Mouse (Mus musculus): ENCODE results near the gene Pak2. TPM values are rescaled to one million over a fixed set of nuclear protein-coding genes. Genes with fewer than 3 reads are reported as not detected.

Pak2 gene
- polyA plus RNA-seq (2015; fragmentation: Nextera tagmentation; extraction: Ambion mirVana), result 31.2 and 33.6 TPM in 2 replicates

DNA sequence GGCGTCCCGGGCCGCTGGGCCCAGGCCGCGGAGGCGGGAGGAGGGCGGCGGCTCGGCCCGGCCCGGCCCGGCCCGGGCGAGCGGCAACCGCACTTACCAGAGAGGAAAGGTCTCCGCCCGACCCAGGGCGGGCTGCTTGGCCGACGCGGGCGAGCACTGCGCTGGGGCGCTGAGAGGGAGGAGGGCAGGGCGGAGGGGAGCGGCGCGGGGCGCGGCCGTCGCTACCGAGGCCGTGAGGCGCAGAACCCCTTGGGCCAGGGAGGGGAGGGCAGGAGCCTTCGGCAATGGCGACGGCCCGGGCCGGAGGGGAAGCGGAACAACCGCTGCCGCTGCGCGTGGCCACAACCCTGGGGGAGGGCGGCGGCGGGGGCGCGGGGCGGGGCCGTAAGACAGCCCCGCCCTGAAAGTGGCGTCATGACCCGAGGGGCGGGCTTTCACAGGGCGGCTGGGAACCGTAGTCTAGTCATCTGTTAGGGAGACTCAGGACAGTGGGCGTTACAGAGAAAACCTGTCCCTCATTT, at the start of gene Pak2:
Gene Pak2, minus strand, starts transcription at position 352 of the 521 bp plus-strand sequence.
- Histone ChIP-seq H3K27ac (peak within 1 kb of the TSS; percentile 97), H3K9ac (ENCODE audit: low read depth, low read length) (peak within 1 kb of the TSS; percentile 98), H3K27me3 (ENCODE audit: insufficient read depth, low read length) (no peaks in the 10 kb centered on the region), H3K36me3 (ENCODE audit: insufficient read depth, low read length) (no peaks in the 10 kb centered on the region), H3K9me3 (replicated peaks; ENCODE audit: low read length) (no peaks in the 10 kb centered on the region), H3K4me1 (replicated peaks; ENCODE audit: insufficient read depth, low read length) (peaks cover 13% of the 10 kb centered on the region), H3K4me2 (ENCODE audit: low read length) (peak within 1 kb of the TSS; percentile 51), H3K4me3 (replicated peaks; ENCODE audit: low read depth, low read length) (peak within 1 kb of the TSS; percentile 96)
- DNase-seq (ENCODE audit: low spot score) (peak; percentile 91), ATAC-seq (replicated peaks; ENCODE audit: low FRiP score, low read depth) (peak; percentile 97)
- no peak for TF ChIP-seq CTCF (IDR thresholded peaks at IDR 0.05; ENCODE audit: low read depth)
- WGBS, result 1% methylated on average over 42 of the region's 60 CpGs

DNA sequence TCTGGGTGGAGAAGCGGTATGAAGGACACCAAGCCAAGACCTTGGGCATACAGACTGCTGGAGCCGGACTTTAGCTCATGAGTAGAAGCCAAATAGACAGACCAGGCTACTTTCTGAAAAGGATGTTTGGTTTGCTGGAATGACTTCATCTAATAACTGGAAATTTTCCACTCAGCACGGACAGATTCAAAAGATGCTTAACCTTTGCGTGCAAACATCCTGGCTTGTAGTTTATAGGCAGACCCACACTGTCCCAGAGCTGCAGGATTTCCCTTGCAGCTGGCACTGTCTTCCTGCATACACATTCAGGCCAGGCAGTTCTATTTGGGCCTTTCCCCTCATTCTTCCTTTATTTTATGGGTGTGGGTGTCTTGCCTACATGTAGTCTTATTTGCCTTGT, 47.9 kb upstream of the Pak2 start:
- Histone ChIP-seq H3K9me3 (replicated peaks; ENCODE audit: low read length) (no peaks in the 10 kb centered on the region), H3K36me3 (ENCODE audit: insufficient read depth, low read length) (no peaks in the 10 kb centered on the region), H3K4me1 (replicated peaks; ENCODE audit: insufficient read depth, low read length) (no peaks in the 10 kb centered on the region), H3K27ac (peak overlapping the region; percentile 78; the same call in 1 of the 2 replicates), H3K9ac (ENCODE audit: low read depth, low read length) (no peak overlapping the region), H3K4me3 (replicated peaks; ENCODE audit: low read depth, low read length) (no peak overlapping the region), H3K27me3 (ENCODE audit: insufficient read depth, low read length) (no peaks in the 10 kb centered on the region), H3K4me2 (ENCODE audit: low read length) (no peak overlapping the region)
- WGBS, result 77% methylated on average over 4 of the region's 4 CpGs
- peak; percentile 51 for DNase-seq (ENCODE audit: low spot score)
- no peak for TF ChIP-seq CTCF (IDR thresholded peaks at IDR 0.05; ENCODE audit: low read depth)
- no peak for ATAC-seq (replicated peaks; ENCODE audit: low FRiP score, low read depth)

DNA sequence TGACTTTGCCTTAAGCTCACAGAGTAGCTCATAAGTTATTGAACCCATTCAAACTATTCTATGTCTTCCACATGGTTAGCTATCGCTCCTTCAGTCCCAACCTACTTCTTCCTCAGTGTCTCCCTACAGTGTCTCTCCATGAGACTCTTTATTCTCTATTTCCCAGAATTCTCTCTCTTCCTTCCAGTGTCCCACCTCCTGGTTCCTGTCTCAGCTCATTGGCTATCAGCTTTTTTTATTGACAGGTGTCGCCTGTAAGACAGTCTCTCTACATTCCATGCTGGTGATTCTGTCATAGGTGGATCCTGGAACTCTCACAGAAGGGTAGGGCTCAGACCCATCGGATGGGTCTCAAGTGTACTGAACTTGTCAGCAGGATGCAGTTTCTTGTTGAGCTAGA, 46.2 kb upstream of the Pak2 start:
- no peak overlapping the region for H3K27ac ChIP-seq
- no peaks in the 10 kb centered on the region for H3K4me1 ChIP-seq (replicated peaks; ENCODE audit: insufficient read depth, low read length)
- H3K36me3 ChIP-seq (ENCODE audit: insufficient read depth, low read length), result no peaks in the 10 kb centered on the region
- no peak overlapping the region for H3K9ac ChIP-seq (ENCODE audit: low read depth, low read length)
- 92% methylated on average over 3 of the region's 3 CpGs for WGBS
- H3K4me2 ChIP-seq (ENCODE audit: low read length), result no peak overlapping the region
- no peaks in the 10 kb centered on the region for H3K9me3 ChIP-seq (replicated peaks; ENCODE audit: low read length)
- ATAC-seq (replicated peaks; ENCODE audit: low FRiP score, low read depth), result no peak
- H3K4me3 ChIP-seq (replicated peaks; ENCODE audit: low read depth, low read length), result no peak overlapping the region
- no peaks in the 10 kb centered on the region for H3K27me3 ChIP-seq (ENCODE audit: insufficient read depth, low read length)
- DNase-seq (ENCODE audit: low spot score), result no peak
- TF ChIP-seq CTCF (IDR thresholded peaks at IDR 0.05; ENCODE audit: low read depth), result no peak

DNA sequence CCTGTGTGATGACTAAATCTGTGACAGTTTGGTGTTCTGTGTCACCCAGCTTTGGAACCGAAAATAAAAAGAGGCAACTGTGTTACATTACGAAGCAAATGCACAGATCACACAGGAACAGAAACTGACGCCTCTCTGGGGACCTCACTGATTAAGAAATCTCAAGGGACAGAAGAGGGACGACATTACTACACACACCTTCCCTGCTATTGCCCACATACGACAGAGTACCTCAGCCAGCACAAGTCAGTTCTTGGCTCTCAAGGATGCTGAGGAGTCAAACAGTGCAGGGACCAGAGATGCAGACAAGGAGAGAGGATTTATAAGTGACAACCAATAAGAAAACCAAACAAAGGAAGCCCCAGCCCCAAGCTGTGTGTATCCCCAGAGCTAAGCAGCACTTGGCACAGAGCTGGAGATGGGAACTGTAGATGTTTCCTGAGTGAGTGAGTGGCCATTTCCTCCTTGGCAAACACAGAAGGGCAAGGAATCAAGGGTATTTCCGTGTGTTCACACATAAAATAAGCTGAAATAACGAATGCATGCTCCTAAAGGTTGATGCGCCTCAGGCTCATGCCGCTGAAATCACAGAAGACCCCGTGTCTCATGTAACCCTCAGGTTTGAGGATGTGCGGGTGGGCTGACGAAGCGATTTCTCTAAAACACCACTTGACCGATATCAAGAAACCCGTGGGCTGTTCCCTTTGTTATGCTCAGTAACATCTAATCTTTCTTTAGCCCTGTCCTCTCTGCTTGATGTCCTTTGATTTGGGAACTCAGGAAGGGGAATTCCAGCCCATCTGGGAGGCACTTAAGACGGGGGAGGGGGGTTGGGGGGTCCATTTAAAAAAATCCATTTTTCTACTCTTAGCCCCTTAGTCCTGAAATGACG, 45.5 kb upstream of the Pak2 start:
- Histone ChIP-seq H3K9me3 (replicated peaks; ENCODE audit: low read length) (no peaks in the 10 kb centered on the region), H3K27ac (peak overlapping the region; percentile 62; the same call in 1 of the 2 replicates), H3K27me3 (ENCODE audit: insufficient read depth, low read length) (no peaks in the 10 kb centered on the region), H3K36me3 (ENCODE audit: insufficient read depth, low read length) (no peaks in the 10 kb centered on the region), H3K9ac (ENCODE audit: low read depth, low read length) (no peak overlapping the region), H3K4me2 (ENCODE audit: low read length) (no peak overlapping the region), H3K4me1 (replicated peaks; ENCODE audit: insufficient read depth, low read length) (no peaks in the 10 kb centered on the region), H3K4me3 (replicated peaks; ENCODE audit: low read depth, low read length) (no peak overlapping the region)
- no peak for TF ChIP-seq CTCF (IDR thresholded peaks at IDR 0.05; ENCODE audit: low read depth)
- 53% methylated on average over 17 of the region's 17 CpGs for WGBS
- DNase-seq (ENCODE audit: low spot score), result peak; percentile 45
- no peak for ATAC-seq (replicated peaks; ENCODE audit: low FRiP score, low read depth)

DNA sequence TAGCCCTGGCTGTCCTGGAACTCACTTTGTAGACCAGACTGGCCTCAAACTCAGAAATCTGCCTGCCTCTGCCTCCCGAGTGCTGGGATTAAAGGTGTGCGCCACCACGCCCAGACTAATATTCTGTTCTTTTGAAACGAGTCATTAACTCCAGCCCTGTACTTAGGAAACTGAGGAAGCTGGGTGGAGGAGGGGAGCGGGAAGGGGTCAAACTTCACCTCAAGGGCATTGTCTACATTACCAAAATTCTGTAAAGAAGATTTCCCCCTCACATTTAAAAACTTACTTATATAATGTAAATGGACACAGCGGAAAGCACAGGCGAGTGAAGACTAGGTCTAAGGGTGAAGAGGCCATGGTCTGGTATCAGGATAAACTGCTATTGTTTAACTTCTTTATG, 44.9 kb upstream of the Pak2 start:
- H3K36me3 ChIP-seq (ENCODE audit: insufficient read depth, low read length), result no peaks in the 10 kb centered on the region
- no peaks in the 10 kb centered on the region for H3K4me1 ChIP-seq (replicated peaks; ENCODE audit: insufficient read depth, low read length)
- no peak overlapping the region for H3K4me3 ChIP-seq (replicated peaks; ENCODE audit: low read depth, low read length)
- H3K27me3 ChIP-seq (ENCODE audit: insufficient read depth, low read length), result no peaks in the 10 kb centered on the region
- DNase-seq (ENCODE audit: low spot score), result no peak
- H3K27ac ChIP-seq, result peak overlapping the region; percentile 54; the same call in 1 of the 2 replicates
- H3K9me3 ChIP-seq (replicated peaks; ENCODE audit: low read length), result no peaks in the 10 kb centered on the region
- WGBS, result 87% methylated on average over 7 of the region's 7 CpGs
- TF ChIP-seq CTCF (IDR thresholded peaks at IDR 0.05; ENCODE audit: low read depth), result no peak
- no peak overlapping the region for H3K9ac ChIP-seq (ENCODE audit: low read depth, low read length)
- ATAC-seq (replicated peaks; ENCODE audit: low FRiP score, low read depth), result no peak
- no peak overlapping the region for H3K4me2 ChIP-seq (ENCODE audit: low read length)

DNA sequence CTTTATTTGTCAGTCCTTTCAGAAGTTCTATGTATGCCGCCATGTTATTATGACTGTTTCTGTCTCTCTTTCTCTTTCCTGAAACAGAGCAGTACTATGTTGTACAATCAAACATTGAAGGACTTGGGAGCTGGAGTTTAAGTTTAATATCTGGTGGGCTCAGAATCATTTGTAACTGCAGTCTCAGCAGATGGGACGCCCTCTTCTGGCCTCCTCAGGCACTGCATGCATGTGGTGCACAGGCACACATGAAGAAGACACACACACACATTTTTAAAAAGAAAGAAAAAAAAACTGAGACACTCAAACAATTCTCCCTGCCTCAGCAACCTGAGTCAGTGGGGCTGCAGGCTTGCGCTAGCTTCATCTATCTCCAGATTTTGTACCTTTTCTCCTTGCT, 41.3 kb upstream of the Pak2 start:
- DNase-seq (ENCODE audit: low spot score), result no peak
- Histone ChIP-seq H3K9me3 (replicated peaks; ENCODE audit: low read length) (no peaks in the 10 kb centered on the region), H3K4me2 (ENCODE audit: low read length) (no peak overlapping the region), H3K4me1 (replicated peaks; ENCODE audit: insufficient read depth, low read length) (no peaks in the 10 kb centered on the region), H3K9ac (ENCODE audit: low read depth, low read length) (no peak overlapping the region), H3K4me3 (replicated peaks; ENCODE audit: low read depth, low read length) (no peak overlapping the region), H3K36me3 (ENCODE audit: insufficient read depth, low read length) (no peaks in the 10 kb centered on the region), H3K27me3 (ENCODE audit: insufficient read depth, low read length) (no peaks in the 10 kb centered on the region), H3K27ac (no peak overlapping the region)
- WGBS, result 79% methylated on average over 3 of the region's 3 CpGs
- TF ChIP-seq CTCF (IDR thresholded peaks at IDR 0.05; ENCODE audit: low read depth), result no peak
- ATAC-seq (replicated peaks; ENCODE audit: low FRiP score, low read depth), result no peak
